In genomic region chr6:67184662-67185061, GRCm38 (mm10) we compare ENCODE assay signal across 31 mouse cellular contexts. TPM values are rescaled to one million over a fixed set of nuclear protein-coding genes. Genes with fewer than 3 reads are reported as not detected.
A peak's percentile ranks its signal among the peaks of the same experiment; 100 is the strongest.
DNase-seq lines count a peak whose midpoint lies in the region; ATAC-seq and TF ChIP-seq lines count a peak whose summit lies in the region.
"Had no signal": no experiment of that assay in that cellular context is flagged by ENCODE, and none has a peak within 500 bp of the region (broad histone marks: within the 10 kb centered on the region; RNA-seq: fewer than 3 reads in every experiment).

No protein-coding gene starts in this region.

- no peak overlapping the region for H3K9ac ChIP-seq in MEL (ENCODE audit: control insufficient read depth, low read depth, low read length, poor library complexity, severe bottlenecking)
- no peak overlapping the region for H3K9ac ChIP-seq in lung, postnatal 0 days (replicated peaks; ENCODE audit: low read depth)
- H3K9ac ChIP-seq: embryonic facial prominence, embryonic 12.5 days; forebrain, embryonic 12.5 days; forebrain, postnatal 0 days; heart, embryonic 15.5 days; limb, embryonic 13.5 days; neural tube, embryonic 13.5 days had no signal

- no peak overlapping the region for H3K27ac ChIP-seq in MEL (ENCODE audit: control insufficient read depth, low read depth, low read length)
- H3K27ac ChIP-seq in lung, postnatal 0 days (ENCODE audit: low read length), result no peak overlapping the region
- H3K27ac ChIP-seq: embryonic facial prominence, embryonic 12.5 days; forebrain, embryonic 12.5 days; heart, embryonic 15.5 days; limb, embryonic 13.5 days; midbrain, embryonic 10.5 days; neural tube, embryonic 13.5 days; stomach, postnatal 0 days had no signal

- no peak for TF ChIP-seq RAD21 in MEL (IDR thresholded peaks at IDR 0.05; ENCODE audit: low read depth, low read length)

- DNase-seq in thymus, postnatal 0 days (ENCODE audit: low spot score), result peak; percentile 71
- no peak for DNase-seq in thymus, postnatal 4 days
- DNase-seq in MEL (ENCODE audit: low read depth, low spot score), result no peak
- DNase-seq in naive thymus-derived CD4-positive, alpha-beta T cell, adult 2 months (ENCODE audit: low read depth), result peak; percentile 75
- DNase-seq in gastrocnemius, postnatal 25 days, result no peak
- DNase-seq in lung, postnatal 4 days, result no peak
- no peak for DNase-seq in lung, postnatal 0 days (ENCODE audit: low spot score)
- DNase-seq: adrenal gland, adult 8-10 months; cerebellum, adult 9-10 months; cerebellum, postnatal 36 days; embryo, embryonic 11 days; forebrain, postnatal 0 days; gastrocnemius, postnatal 10 days; kidney, adult 9 months; kidney, postnatal 10 days; lung, adult 2 months; lung, postnatal 14 days; right cerebral cortex, postnatal 4 days; thymus, adult 18-20 months; thymus, postnatal 36 days had no signal

- no peaks in the 10 kb centered on the region for H3K27me3 ChIP-seq in MEL (ENCODE audit: control insufficient read depth in 1 of 2, insufficient read depth in 2 of 2, low read length in 2 of 2)
- no peaks in the 10 kb centered on the region for H3K27me3 ChIP-seq in lung, postnatal 0 days (replicated peaks; ENCODE audit: insufficient read depth, low read length)
- H3K27me3 ChIP-seq: embryonic facial prominence, embryonic 12.5 days; forebrain, embryonic 12.5 days; heart, embryonic 15.5 days; limb, embryonic 13.5 days; neural tube, embryonic 13.5 days had no signal

- H3K4me1 ChIP-seq in MEL (ENCODE audit: control insufficient read depth in 1 of 2, insufficient read depth in 2 of 2, low read length in 2 of 2), result peaks cover 2 to 7% of the 10 kb centered on the region in 2 experiments; a peak in 3 of 4 replicates
- no peaks in the 10 kb centered on the region for H3K4me1 ChIP-seq in lung, postnatal 0 days (ENCODE audit: insufficient read depth, low read depth, low read length)
- H3K4me1 ChIP-seq: embryonic facial prominence, embryonic 12.5 days; forebrain, embryonic 12.5 days; heart, embryonic 15.5 days; limb, embryonic 13.5 days; midbrain, embryonic 10.5 days; neural tube, embryonic 13.5 days had no signal

- TF ChIP-seq POLR2A in MEL (IDR thresholded peaks at IDR 0.05; ENCODE audit: control insufficient read depth in 1 of 2, insufficient read depth in 1 of 2, low read depth in 1 of 2, low read length in 2 of 2, poor library complexity in 1 of 2), result no peak

- ATAC-seq in inflammation-experienced regulatory T-cells, adult 6 months, result peak; percentile 78
- ATAC-seq in lung, postnatal 0 days, result no peak
- ATAC-seq: forebrain, postnatal 0 days; hindbrain, embryonic 16.5 days; intestine, embryonic 16.5 days had no signal

- TF ChIP-seq CTCF in MEL (IDR thresholded peaks at IDR 0.05 in 2 of 3, conservative IDR thresholded peaks at IDR 0.05 in 1 of 3; ENCODE audit: control insufficient read depth in 1 of 3, insufficient read depth in 1 of 3, low read depth in 2 of 3, low read length in 3 of 3, poor library complexity in 1 of 3, severe bottlenecking in 1 of 3), result no peak
- TF ChIP-seq CTCF in lung, postnatal 0 days (IDR thresholded peaks at IDR 0.05), result no peak

- no peaks in the 10 kb centered on the region for H3K79me2 ChIP-seq in MEL (ENCODE audit: control insufficient read depth, insufficient read depth, low read length, poor library complexity)

- peaks cover 0 to 2% of the 10 kb centered on the region in 2 experiments; a peak in 1 of 4 replicates for H3K36me3 ChIP-seq in MEL (ENCODE audit: control insufficient read depth in 1 of 2, insufficient read depth in 2 of 2, low read length in 2 of 2)
- H3K36me3 ChIP-seq in lung, postnatal 0 days (ENCODE audit: insufficient read depth, low read length), result no peaks in the 10 kb centered on the region
- H3K36me3 ChIP-seq: embryonic facial prominence, embryonic 12.5 days; forebrain, embryonic 12.5 days; heart, embryonic 15.5 days; limb, embryonic 13.5 days; midbrain, embryonic 10.5 days; neural tube, embryonic 13.5 days had no signal

- no peak overlapping the region for H3K4me2 ChIP-seq in lung, postnatal 0 days (replicated peaks; ENCODE audit: low read depth, low read length)
- H3K4me2 ChIP-seq: embryonic facial prominence, embryonic 12.5 days; forebrain, embryonic 12.5 days; heart, embryonic 15.5 days; limb, embryonic 13.5 days; neural tube, embryonic 13.5 days had no signal

- no peak overlapping the region for H3K4me3 ChIP-seq in MEL (ENCODE audit: control insufficient read depth in 1 of 2, insufficient read depth in 1 of 2, low read depth in 2 of 2, low read length in 2 of 2)
- H3K4me3 ChIP-seq in lung, postnatal 0 days (ENCODE audit: low read depth, low read length), result no peak overlapping the region
- H3K4me3 ChIP-seq: embryonic facial prominence, embryonic 12.5 days; forebrain, embryonic 12.5 days; heart, embryonic 15.5 days; limb, embryonic 13.5 days; midbrain, embryonic 10.5 days; myocyte; neural tube, embryonic 13.5 days had no signal

- no peaks in the 10 kb centered on the region for H3K9me3 ChIP-seq in MEL (replicated peaks; ENCODE audit: insufficient read depth, low read length)
- no peaks in the 10 kb centered on the region for H3K9me3 ChIP-seq in lung, postnatal 0 days (ENCODE audit: low read length)
- H3K9me3 ChIP-seq: embryonic facial prominence, embryonic 12.5 days; forebrain, embryonic 12.5 days; heart, embryonic 15.5 days; limb, embryonic 13.5 days; midbrain, embryonic 10.5 days; neural tube, embryonic 13.5 days had no signal

- no peak for TF ChIP-seq EP300 in MEL (IDR thresholded peaks at IDR 0.05; ENCODE audit: low read depth in 1 of 2, low read length in 2 of 2)
- TF ChIP-seq EP300 in lung, postnatal 0 days (IDR thresholded peaks at IDR 0.05), result no peak

- 59% methylated on average over 2 of the region's 2 CpGs for WGBS in lung, postnatal 0 days

TF ChIP-seq in MEL, 35 proteins besides CTCF, POLR2A, EP300 and RAD21:
- TF ChIP-seq GATA1 (IDR thresholded peaks at IDR 0.05; ENCODE audit: low read depth, low read length), result peak; percentile 35; the same call in 1 of the 2 replicates
- TF ChIP-seq TBP (IDR thresholded peaks at IDR 0.05; ENCODE audit: low read depth, low read length), result no peak

RNA-seq across cellular contexts. Expression of gene Serbp1, which starts 53.3 kb away (rescaled TPM):
- polyA plus RNA-seq in thymus, postnatal 0 days (2015; fragmentation: Nextera tagmentation; extraction: Ambion mirVana), result 518 and 533 TPM in 2 replicates
- 1,043 and 1,179 TPM in 2 replicates for total RNA-seq in MEL (2012; rRNA removed)
- 1,000 to 10,000 TPM; 1,049 to 1,809 TPM for polyA plus RNA-seq in MEL (2012; ENCODE audit: insufficient read depth in 1 of 2, insufficient read length in 2 of 2, low read depth in 1 of 2, low replicate concordance in 2 of 2, missing spikeins in 1 of 2)
- 100 to 1,000 TPM; 239 to 299 (median 256) TPM for polyA plus RNA-seq in inflammation-experienced regulatory T-cells, adult 6 months (2017; shearing (Covaris generic))
- 100 to 1,000 TPM; 265 to 268 TPM for total RNA-seq in gastrocnemius, postnatal 25 days (2021)
- polyA plus RNA-seq in lung, postnatal 0 days (2015; fragmentation: Nextera tagmentation; extraction: Ambion mirVana), result 175 and 194 TPM in 2 replicates

Comparison
In these comparisons a context has a peak if more than half of its experiments do, and no peak if none do; other contexts are left out.
1. DNase-seq: peak in thymus, postnatal 0 days (single experiment) and naive thymus-derived CD4-positive, alpha-beta T cell, adult 2 months (single experiment); none in thymus, postnatal 4 days (single experiment), MEL (single experiment), gastrocnemius, postnatal 25 days (single experiment), lung, postnatal 4 days (0 of 2) and lung, postnatal 0 days (single experiment).